Mouse (Mus musculus): ENCODE measurements around the gene Dnah14.

DNA sequence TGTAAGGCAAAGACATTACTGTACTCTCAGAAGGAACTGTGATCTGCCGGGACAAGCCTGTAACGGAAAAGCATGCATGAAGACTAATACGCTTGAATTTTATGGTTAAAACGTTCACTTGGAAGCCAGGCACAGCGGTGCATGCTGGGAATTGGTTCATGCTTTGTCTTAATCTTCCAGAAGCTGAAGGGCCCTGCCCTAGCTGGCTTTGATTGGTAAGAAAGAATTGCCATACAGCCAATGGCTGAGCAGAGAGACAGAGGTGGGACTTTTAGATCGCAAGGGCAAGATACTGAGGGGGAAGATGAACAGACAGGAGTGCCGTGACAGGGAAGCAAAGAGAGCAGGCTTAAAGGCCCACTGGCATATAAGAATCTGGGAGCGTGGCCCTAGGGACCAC lies 6.8 kb downstream of the Dnah14 start:
- no peak for TF ChIP-seq CTCF (IDR thresholded peaks at IDR 0.05; ENCODE audit: low read depth)
- no peak for TF ChIP-seq EP300 (IDR thresholded peaks at IDR 0.05; ENCODE audit: low read depth)

All from heart, postnatal 0 days (tissue).